Mouse (Mus musculus): ENCODE measurements around the gene Nxph1.

DNA sequence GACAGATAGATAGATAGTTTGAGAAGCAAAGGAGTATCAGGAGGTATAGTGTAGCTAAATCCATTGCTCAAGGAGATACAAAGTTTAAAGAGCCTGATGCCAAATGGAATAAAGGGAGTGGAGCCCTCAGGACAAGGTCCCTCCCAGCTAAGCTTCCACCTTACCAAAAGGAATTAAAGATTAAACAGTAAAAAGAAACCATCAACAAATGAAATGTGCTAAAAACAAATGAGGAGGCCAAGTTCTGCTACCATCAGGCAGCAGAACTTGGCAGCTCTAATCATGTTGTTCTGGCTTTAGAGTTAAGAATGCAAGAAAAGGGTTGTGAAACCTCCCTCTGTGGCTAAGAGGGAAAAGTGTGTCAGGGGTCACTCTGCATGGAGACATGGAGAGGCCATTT is 159.1 kb downstream of the Nxph1 start:
- TF ChIP-seq CTCF (IDR thresholded peaks at IDR 0.05; ENCODE audit: extremely low read depth, insufficient read depth, insufficient read length, insufficient replicate concordance) (no peak), POLR2A (IDR thresholded peaks at IDR 0.05; ENCODE audit: low read depth, low read length) (no peak)

All from spleen, adult 2 months (tissue).